In genomic region chr15:98475382-98475781, GRCm38 (mm10) we compare ENCODE assay signal across 11 mouse cellular contexts. TPM values are rescaled to one million over a fixed set of nuclear protein-coding genes. Genes with fewer than 3 reads are reported as not detected.
A peak's percentile ranks its signal among the peaks of the same experiment; 100 is the strongest.
DNase-seq lines count a peak whose midpoint lies in the region; ATAC-seq lines count a peak whose summit lies in the region.
"Had no signal": no experiment of that assay in that cellular context is flagged by ENCODE, and none has a peak within 500 bp of the region (broad histone marks: within the 10 kb centered on the region; RNA-seq: fewer than 3 reads in every experiment).

No protein-coding gene starts in this region.

- peak; percentile 54 for DNase-seq in hindbrain, embryonic 11.5 days (ENCODE audit: low spot score)
- DNase-seq in urinary bladder, postnatal 36 days (ENCODE audit: low spot score in 2 of 2): peak; percentile 25 to 33
- DNase-seq in urinary bladder, postnatal 4 days (ENCODE audit: low spot score in 2 of 2): no peak
- DNase-seq in cerebellum, adult 11-12 months: peak; percentile 8
- DNase-seq in heart, postnatal 14 days: peak; percentile 46 to 72
- DNase-seq in yolk sac, embryonic 10.5 days (ENCODE audit: low spot score): peak; percentile 12

- no peak for ATAC-seq in hindbrain, embryonic 11.5 days (ENCODE audit: low FRiP score)
- ATAC-seq in hindbrain, embryonic 12.5 days (ENCODE audit: low FRiP score): no peak
- 0 out of 2 replicates have a peak, but pooled peaks have one; percentile 49 for ATAC-seq in monocyte, adult 5-6 weeks (replicated peaks; ENCODE audit: insufficient number of reproducible peaks, low FRiP score, low TSS enrichment, poor library complexity, severe bottlenecking)

- no peaks in the 10 kb centered on the region for H3K36me3 ChIP-seq in hindbrain, embryonic 11.5 days (ENCODE audit: control insufficient read depth, insufficient read depth, low read length)
- H3K36me3 ChIP-seq in hindbrain, embryonic 12.5 days: no peaks in the 10 kb centered on the region
- H3K36me3 ChIP-seq: embryonic facial prominence, embryonic 13.5 days; neural tube, embryonic 12.5 days had no signal

- no peak overlapping the region for H3K27ac ChIP-seq in hindbrain, embryonic 11.5 days (ENCODE audit: low read depth, low read length)
- H3K27ac ChIP-seq in hindbrain, embryonic 12.5 days: no peak overlapping the region
- H3K27ac ChIP-seq: embryonic facial prominence, embryonic 13.5 days; neural tube, embryonic 12.5 days had no signal

- intact Hi-C loops in heart, postnatal 14 days (cut with DNase I): loop anchor here (2.0 to 10.0 kb wide), 2 partner anchors 85 to 291 kb away; no protein-coding TSS in a partner anchor

- no peaks in the 10 kb centered on the region for H3K27me3 ChIP-seq in hindbrain, embryonic 11.5 days (ENCODE audit: control insufficient read depth, insufficient read depth, low read length)
- peaks cover 4% of the 10 kb centered on the region; the same call in 1 of the 2 replicates for H3K27me3 ChIP-seq in hindbrain, embryonic 12.5 days
- H3K27me3 ChIP-seq: embryonic facial prominence, embryonic 13.5 days; neural tube, embryonic 12.5 days had no signal

- WGBS in hindbrain, embryonic 11.5 days: 56% methylated on average over 10 of the region's 10 CpGs
- WGBS in hindbrain, embryonic 12.5 days: 59% methylated on average over 10 of the region's 10 CpGs

- no peak overlapping the region for H3K4me3 ChIP-seq in hindbrain, embryonic 11.5 days (ENCODE audit: low read depth, low read length)
- no peak overlapping the region for H3K4me3 ChIP-seq in hindbrain, embryonic 12.5 days
- H3K4me3 ChIP-seq: embryonic facial prominence, embryonic 13.5 days; neural tube, embryonic 12.5 days had no signal

- H3K4me2 ChIP-seq in hindbrain, embryonic 11.5 days (replicated peaks; ENCODE audit: low read depth, low read length): no peak overlapping the region
- H3K4me2 ChIP-seq in hindbrain, embryonic 12.5 days (replicated peaks): no peak overlapping the region
- H3K4me2 ChIP-seq: embryonic facial prominence, embryonic 13.5 days; neural tube, embryonic 12.5 days had no signal

- no peaks in the 10 kb centered on the region for H3K9me3 ChIP-seq in hindbrain, embryonic 11.5 days (ENCODE audit: control insufficient read depth, low read length)
- H3K9me3 ChIP-seq in hindbrain, embryonic 12.5 days (replicated peaks): no peaks in the 10 kb centered on the region
- H3K9me3 ChIP-seq: embryonic facial prominence, embryonic 13.5 days; neural tube, embryonic 12.5 days had no signal

- H3K9ac ChIP-seq in hindbrain, embryonic 11.5 days (ENCODE audit: low read depth, low read length): no peak overlapping the region
- no peak overlapping the region for H3K9ac ChIP-seq in hindbrain, embryonic 12.5 days
- H3K9ac ChIP-seq: embryonic facial prominence, embryonic 13.5 days; neural tube, embryonic 12.5 days had no signal

- no peaks in the 10 kb centered on the region for H3K4me1 ChIP-seq in hindbrain, embryonic 11.5 days (replicated peaks; ENCODE audit: control insufficient read depth, insufficient read depth, low read length)
- H3K4me1 ChIP-seq in hindbrain, embryonic 12.5 days: no peaks in the 10 kb centered on the region
- H3K4me1 ChIP-seq: embryonic facial prominence, embryonic 13.5 days; neural tube, embryonic 12.5 days had no signal

RNA-seq across cellular contexts. Expression of gene OR5BS1P, which starts 5.7 kb away (rescaled TPM):
- not detected in 2 replicates for polyA plus RNA-seq in hindbrain, embryonic 11.5 days (2014; fragmentation: Nextera tagmentation; extraction: Ambion mirVana)
- not detected in 2 replicates for polyA plus RNA-seq in hindbrain, embryonic 12.5 days (2016; fragmentation: Nextera tagmentation; extraction: Ambion mirVana)
- total RNA-seq in heart, postnatal 14 days (2021): not detected
- total RNA-seq in monocyte, adult 5-6 weeks (2017): not detected in 3 replicates
- total RNA-seq: layer of hippocampus, postnatal 25 days had no signal
- polyA plus RNA-seq: embryonic facial prominence, embryonic 13.5 days; neural tube, embryonic 12.5 days had no signal

RNA-seq across cellular contexts. Expression of gene Lalba, which starts 7.1 kb away (rescaled TPM):
- not detected in 2 replicates for polyA plus RNA-seq in hindbrain, embryonic 11.5 days (2014; fragmentation: Nextera tagmentation; extraction: Ambion mirVana)
- polyA plus RNA-seq in hindbrain, embryonic 12.5 days (2016; fragmentation: Nextera tagmentation; extraction: Ambion mirVana): not detected in 2 replicates
- total RNA-seq in heart, postnatal 14 days (2021): not detected
- not detected in 3 replicates for total RNA-seq in monocyte, adult 5-6 weeks (2017)
- total RNA-seq: layer of hippocampus, postnatal 25 days had no signal
- polyA plus RNA-seq: embryonic facial prominence, embryonic 13.5 days; neural tube, embryonic 12.5 days had no signal

RNA-seq across cellular contexts. Expression of gene Olfr279, which starts 16.8 kb away (rescaled TPM):
- polyA plus RNA-seq in hindbrain, embryonic 11.5 days (2014; fragmentation: Nextera tagmentation; extraction: Ambion mirVana): not detected in 2 replicates
- not detected in 2 replicates for polyA plus RNA-seq in hindbrain, embryonic 12.5 days (2016; fragmentation: Nextera tagmentation; extraction: Ambion mirVana)
- total RNA-seq in heart, postnatal 14 days (2021): not detected
- total RNA-seq in monocyte, adult 5-6 weeks (2017): not detected in 3 replicates
- polyA plus RNA-seq: embryonic facial prominence, embryonic 13.5 days; neural tube, embryonic 12.5 days had no signal

RNA-seq across cellular contexts. Expression of gene Olfr281, which starts 23.0 kb away (rescaled TPM):
- not detected in 2 replicates for polyA plus RNA-seq in hindbrain, embryonic 11.5 days (2014; fragmentation: Nextera tagmentation; extraction: Ambion mirVana)
- not detected in 2 replicates for polyA plus RNA-seq in hindbrain, embryonic 12.5 days (2016; fragmentation: Nextera tagmentation; extraction: Ambion mirVana)
- total RNA-seq in heart, postnatal 14 days (2021): not detected
- not detected in 3 replicates for total RNA-seq in monocyte, adult 5-6 weeks (2017)
- total RNA-seq: layer of hippocampus, postnatal 25 days had no signal
- polyA plus RNA-seq: embryonic facial prominence, embryonic 13.5 days; neural tube, embryonic 12.5 days had no signal

RNA-seq across cellular contexts. Expression of gene Olfr282, which starts 44.4 kb away (rescaled TPM):
- not detected in 2 replicates for polyA plus RNA-seq in hindbrain, embryonic 11.5 days (2014; fragmentation: Nextera tagmentation; extraction: Ambion mirVana)
- not detected in 2 replicates for polyA plus RNA-seq in hindbrain, embryonic 12.5 days (2016; fragmentation: Nextera tagmentation; extraction: Ambion mirVana)
- total RNA-seq in heart, postnatal 14 days (2021): not detected
- total RNA-seq in monocyte, adult 5-6 weeks (2017): not detected in 3 replicates
- total RNA-seq: layer of hippocampus, postnatal 25 days had no signal
- polyA plus RNA-seq: embryonic facial prominence, embryonic 13.5 days; neural tube, embryonic 12.5 days had no signal

Comparison
In these comparisons a context has a peak if more than half of its experiments do, and no peak if none do; other contexts are left out.
1. DNase-seq: peak in hindbrain, embryonic 11.5 days (single experiment), urinary bladder, postnatal 36 days (2 of 2), cerebellum, adult 11-12 months (single experiment), heart, postnatal 14 days (2 of 2) and yolk sac, embryonic 10.5 days (single experiment); none in urinary bladder, postnatal 4 days (0 of 2).